Mouse (Mus musculus): ENCODE measurements at regions not wholly inside any gene's neighbourhood (a gene's known extent, or its start where the extent isn't known, plus 50 kb on each side); places are given as distances from the start of the nearest gene placed in this dataset.

DNA sequence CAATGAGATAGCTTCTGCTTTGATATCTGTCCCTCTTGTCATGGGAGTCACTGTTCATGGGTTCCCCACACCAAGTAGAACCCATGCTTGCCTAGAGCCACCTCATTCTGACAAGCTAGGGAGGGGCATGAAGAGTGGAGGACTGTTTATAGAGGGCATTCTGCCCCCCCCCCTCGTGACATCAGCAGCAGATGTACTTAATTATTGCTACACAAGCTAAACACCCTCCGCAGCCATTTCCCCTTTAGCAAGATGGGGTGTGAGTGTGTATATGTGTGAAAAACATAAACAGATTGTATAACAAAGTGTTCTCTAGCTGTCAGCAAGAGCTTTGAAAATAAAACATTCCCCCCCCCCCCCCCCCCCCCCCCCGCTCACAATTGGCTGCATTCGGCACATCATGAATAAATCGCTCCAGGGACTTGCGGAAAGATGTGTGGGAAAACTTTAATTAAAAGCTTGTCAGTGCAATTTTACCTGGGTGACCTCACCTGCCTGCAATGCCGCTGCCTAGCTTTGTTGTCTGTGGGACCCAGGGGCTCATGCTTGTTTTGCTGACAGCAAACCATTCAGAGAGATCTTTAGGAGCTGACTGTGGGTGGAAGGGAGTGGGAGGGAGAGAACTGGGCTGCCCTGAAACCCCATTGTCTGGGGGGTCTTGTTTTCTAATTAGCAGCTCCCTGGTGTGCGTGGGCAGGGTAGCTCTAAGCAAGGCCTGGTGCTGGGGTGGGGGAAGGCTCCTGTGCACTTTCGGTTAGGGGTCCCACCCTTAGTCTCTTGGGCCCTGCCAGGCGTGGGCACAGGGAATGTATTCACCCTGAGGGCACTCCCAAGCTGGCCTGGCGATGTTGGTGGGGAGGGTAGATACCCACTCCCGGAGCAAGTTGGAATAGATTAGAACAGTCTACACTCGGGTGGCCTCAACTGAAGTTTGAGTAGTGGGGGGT is 63.4 kb downstream of the Irx2 start:
- no peak for TF ChIP-seq CTCF (conservative IDR thresholded peaks at IDR 0.05)
- Histone ChIP-seq H3K4me3 (no peak overlapping the region), H3K27ac (no peak overlapping the region)
- no peak for DNase-seq (ENCODE audit: low spot score in 2 of 2)

GRCm38 (mm10) chr13:72707469-72707868 is 78.8 kb downstream of the Irx2 start:
- no peak for TF ChIP-seq CTCF (conservative IDR thresholded peaks at IDR 0.05)

DNA sequence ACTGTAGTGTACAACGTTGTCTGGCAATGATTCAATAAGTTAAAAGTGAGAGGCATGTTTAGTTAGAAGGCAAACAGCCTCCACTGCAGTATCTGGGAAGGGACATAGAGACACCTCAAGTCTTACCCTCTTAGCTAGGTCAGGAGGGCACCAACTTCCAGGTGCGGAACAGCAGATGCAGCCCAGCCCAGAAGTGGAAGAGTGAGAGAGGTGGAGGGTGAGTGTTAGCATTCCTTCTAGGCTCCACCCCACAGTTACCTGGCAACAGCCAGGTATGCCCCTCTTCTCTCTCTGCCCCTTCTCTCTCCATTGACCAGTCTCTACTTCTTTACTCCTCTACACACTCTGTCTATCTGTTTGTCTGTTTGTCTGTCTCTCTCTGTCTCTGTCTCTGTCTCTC is 80.1 kb downstream of the Irx2 start:
- no peak for DNase-seq (ENCODE audit: low spot score in 2 of 2)
- Histone ChIP-seq H3K27ac (no peak overlapping the region), H3K4me3 (no peak overlapping the region)
- no peak for TF ChIP-seq CTCF (conservative IDR thresholded peaks at IDR 0.05)

More at GRCm38 (mm10) chr13:72707469-72707868, 78.8 kb downstream of the Irx2 start:
- DNase-seq (ENCODE audit: low spot score in 2 of 2), result no peak
- no peak overlapping the region for H3K4me3 ChIP-seq
- no peak overlapping the region for H3K27ac ChIP-seq

- Histone ChIP-seq H3K4me3 (no peak overlapping the region), H3K27ac (no peak overlapping the region)
- TF ChIP-seq CTCF (conservative IDR thresholded peaks at IDR 0.05), result no peak
- DNase-seq (ENCODE audit: low spot score in 2 of 2), result no peak
These were observed 81.4 kb downstream of the Irx2 start for GRCm38 (mm10) chr13:72710051-72710450.

DNA sequence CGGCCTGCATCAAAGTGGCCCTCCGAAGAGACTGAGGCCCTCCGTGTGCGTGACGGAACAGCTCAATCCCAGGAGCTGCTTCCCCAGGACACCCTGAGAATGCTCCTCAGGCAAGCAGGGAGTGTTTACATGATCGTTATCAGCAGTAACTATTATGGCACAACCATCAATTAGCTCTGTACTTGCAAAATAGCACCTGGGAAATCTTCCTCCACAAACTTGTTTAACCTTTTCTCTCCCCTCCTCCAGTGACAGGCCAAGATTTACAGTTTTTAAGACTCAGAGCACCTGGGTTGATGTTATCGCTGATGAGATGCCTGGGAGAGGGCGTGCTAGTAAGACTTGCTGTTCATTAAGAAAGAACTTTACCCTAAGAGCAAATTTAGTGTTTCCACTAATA is 82.5 kb downstream of the Irx2 start:
- Histone ChIP-seq H3K27ac (no peak overlapping the region), H3K4me3 (no peak overlapping the region)
- DNase-seq (ENCODE audit: low spot score in 2 of 2), result no peak
- TF ChIP-seq CTCF (conservative IDR thresholded peaks at IDR 0.05), result no peak

DNA sequence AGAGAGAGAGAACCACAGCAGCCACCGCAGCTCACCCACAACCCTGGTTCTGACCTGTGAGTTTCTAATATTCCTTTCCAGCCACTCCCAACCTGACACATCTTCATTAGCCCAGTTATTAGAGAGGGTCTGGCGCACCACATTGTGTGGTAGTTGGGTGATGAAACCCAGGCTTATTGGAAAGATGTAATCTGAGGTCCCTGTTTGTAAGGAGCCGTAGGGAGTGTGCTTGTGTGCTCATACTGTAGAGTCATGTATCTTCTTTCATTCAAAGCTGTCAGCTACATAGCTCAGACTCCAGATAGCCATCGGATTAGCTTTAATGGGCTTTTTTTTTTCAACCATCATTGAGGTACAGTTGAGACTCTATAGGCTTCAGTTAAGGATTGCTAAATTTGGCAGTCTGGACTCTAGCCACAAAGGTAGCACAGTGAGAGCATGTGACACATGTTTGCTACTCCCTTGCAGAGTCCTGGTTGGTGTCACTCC is 83.3 kb downstream of the Irx2 start:
- Histone ChIP-seq H3K4me3 (no peak overlapping the region), H3K27ac (no peak overlapping the region)
- DNase-seq (ENCODE audit: low spot score in 2 of 2), result no peak
- no peak for TF ChIP-seq CTCF (conservative IDR thresholded peaks at IDR 0.05)

DNA sequence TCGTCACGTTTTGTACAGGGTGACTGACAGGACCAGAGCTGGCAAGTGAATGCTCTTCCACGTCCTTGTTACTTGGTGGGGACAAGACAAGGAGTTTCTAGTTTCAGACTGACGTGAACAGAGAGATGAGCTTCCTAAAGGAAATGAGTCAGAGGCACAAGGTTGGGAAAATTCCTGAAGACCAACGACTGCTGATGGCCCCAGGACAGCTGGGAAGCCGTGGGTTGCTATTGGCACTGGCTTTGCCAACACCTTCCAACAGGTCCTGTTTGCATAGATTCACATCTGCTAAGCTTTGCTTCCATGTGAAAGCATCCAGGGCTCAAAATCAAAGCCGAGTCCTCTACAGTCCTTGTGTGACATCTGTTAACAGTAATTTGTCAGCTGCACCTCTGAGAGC is 86.2 kb downstream of the Irx2 start:
- no peak overlapping the region for H3K27ac ChIP-seq
- TF ChIP-seq CTCF (conservative IDR thresholded peaks at IDR 0.05), result no peak
- no peak for DNase-seq (ENCODE audit: low spot score in 2 of 2)

DNA sequence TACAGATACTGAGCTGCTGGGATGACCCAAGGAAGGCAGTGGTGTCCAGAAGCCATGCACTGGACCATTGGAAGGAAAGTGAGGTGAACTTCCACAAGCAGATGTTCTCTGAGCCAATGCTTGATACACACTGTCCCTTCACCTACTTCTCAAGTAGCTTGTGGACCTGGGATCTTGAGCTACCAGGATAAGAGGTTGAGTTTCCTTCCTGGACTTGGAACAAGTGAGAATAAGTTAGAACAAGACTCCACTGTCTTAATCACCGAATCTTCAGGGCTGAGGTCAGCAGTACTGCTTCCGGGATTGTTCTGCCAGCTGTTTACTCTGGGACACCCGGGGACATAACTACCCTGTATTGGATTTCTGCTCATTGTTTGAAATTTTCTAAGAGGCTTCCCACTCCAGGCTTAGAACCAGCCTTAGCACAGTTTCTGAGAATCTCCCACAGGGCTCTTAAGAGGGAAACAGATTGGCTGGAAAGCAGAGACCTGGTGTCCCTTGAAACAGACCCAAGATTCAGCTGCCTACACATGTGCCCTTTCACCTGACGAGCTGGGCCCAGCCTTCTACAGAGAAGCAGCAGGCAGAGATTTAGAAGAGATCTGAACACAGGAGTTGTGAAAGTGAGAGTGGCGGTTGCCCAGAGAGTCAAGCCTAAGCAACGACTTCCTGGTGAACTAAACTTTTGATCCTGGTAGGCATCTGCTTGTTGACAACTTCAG is 87.5 kb downstream of the Irx2 start:
- DNase-seq (ENCODE audit: low spot score in 2 of 2), result no peak
- H3K27ac ChIP-seq, result no peak overlapping the region
- no peak for TF ChIP-seq CTCF (conservative IDR thresholded peaks at IDR 0.05)
- H3K4me3 ChIP-seq, result no peak overlapping the region

More for the DNA sequence above, 86.2 kb downstream of the Irx2 start:
- H3K4me3 ChIP-seq, result no peak overlapping the region

DNA sequence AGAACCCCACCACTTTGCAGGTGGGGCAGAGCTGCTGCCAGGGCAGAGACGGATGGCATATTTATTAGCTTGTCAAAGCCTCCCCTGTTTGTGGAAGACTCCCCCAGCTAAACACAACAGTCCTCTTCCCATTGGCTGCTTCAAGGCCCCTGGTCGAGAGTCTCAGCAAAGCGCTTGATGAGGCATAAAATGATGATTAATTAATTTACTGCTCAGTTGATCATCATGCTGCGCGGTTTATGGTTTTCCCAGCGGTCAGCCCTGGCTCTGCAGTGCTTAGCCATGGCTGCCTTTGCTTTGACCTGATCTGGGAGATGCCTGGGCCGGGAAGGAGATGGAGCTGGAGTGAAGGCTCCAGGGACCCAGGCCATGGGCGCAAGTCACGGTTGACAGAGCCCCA is 98.5 kb downstream of the Irx2 start:
- no peak for TF ChIP-seq CTCF (conservative IDR thresholded peaks at IDR 0.05)
- no peak overlapping the region for H3K4me3 ChIP-seq
- no peak for DNase-seq (ENCODE audit: low spot score in 2 of 2)
- H3K27ac ChIP-seq, result no peak overlapping the region

GRCm38 (mm10) chr13:72735916-72736315 is 107.3 kb downstream of the Irx2 start:
- DNase-seq (ENCODE audit: low spot score in 2 of 2), result peak in 1 of 2 experiments; percentile 10
- no peak overlapping the region for H3K4me3 ChIP-seq
- no peak for TF ChIP-seq CTCF (conservative IDR thresholded peaks at IDR 0.05)
- H3K27ac ChIP-seq, result no peak overlapping the region

DNA sequence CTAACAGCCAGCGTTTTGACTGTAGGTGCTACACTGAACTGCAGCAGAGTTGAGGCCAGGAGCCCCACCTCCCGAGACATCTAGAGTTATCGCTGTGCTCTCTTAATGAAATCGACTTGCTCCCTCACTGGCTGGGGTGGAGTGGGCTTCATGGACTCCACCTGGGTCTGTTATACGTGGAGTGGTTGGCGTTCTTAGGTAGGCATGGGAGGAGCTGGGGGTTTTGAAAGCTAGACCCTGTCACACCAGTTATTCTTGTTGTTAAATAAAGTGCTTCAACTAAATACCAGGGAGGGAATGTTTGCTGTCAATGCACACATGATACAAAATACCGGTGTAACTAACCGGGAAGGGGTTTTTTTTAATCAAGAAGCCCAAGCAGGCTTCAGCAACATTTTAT is 108.4 kb downstream of the Irx2 start:
- TF ChIP-seq CTCF (conservative IDR thresholded peaks at IDR 0.05), result no peak
- H3K27ac ChIP-seq, result no peak overlapping the region
- no peak for DNase-seq (ENCODE audit: low spot score in 2 of 2)
- H3K4me3 ChIP-seq, result no peak overlapping the region

DNA sequence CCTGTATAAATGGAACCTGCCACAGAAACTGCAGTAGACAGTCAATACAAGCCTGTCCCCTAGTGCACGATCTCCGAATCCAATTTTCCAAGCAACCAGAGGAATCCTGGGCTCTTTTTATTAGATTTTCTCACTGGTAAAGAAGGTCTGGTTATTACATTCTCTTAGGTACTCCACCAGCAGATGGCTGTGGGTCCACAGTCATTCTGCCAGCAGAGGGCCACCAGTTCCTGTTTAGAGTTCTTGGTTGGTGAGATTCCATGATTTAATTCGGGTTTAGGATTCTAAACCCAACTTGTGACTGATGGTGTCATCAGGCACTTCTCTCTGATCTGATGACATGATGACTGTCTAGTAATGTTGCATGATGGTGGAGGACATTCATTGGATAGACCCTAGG is 118.6 kb downstream of the Irx2 start:
- Histone ChIP-seq H3K27ac (no peak overlapping the region), H3K4me3 (no peak overlapping the region)
- peak; percentile 67 for TF ChIP-seq CTCF (conservative IDR thresholded peaks at IDR 0.05)
- DNase-seq (ENCODE audit: low spot score in 2 of 2), result no peak

DNA sequence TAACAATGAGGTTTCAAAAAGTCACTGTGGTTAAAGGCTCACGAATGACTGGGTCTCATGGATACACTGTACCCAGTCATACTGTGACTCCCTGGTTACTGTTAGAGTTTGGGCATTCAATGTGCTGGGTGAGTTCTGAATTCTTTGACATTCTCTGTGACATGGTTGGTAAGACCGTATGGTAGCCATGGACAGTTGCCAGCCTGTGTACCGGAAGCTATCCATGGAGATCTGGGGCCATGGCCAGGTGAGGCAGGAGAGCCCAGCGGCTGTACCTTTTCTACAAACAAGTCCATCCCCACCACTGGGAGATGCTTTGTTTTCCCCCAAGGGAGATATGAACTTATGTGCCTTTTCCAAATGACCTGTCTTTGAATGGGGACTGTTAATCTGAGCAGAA is 126.4 kb downstream of the Irx2 start:
- no peak overlapping the region for H3K4me3 ChIP-seq
- DNase-seq (ENCODE audit: low spot score in 2 of 2), result no peak
- H3K27ac ChIP-seq, result no peak overlapping the region
- no peak for TF ChIP-seq CTCF (conservative IDR thresholded peaks at IDR 0.05)

Data from layer of hippocampus, adult 2 months (tissue).